Mouse (Mus musculus): ENCODE results near the gene Rora. TPM values are rescaled to one million over a fixed set of nuclear protein-coding genes. Genes with fewer than 3 reads are reported as not detected.

The Rora gene
- polyA plus RNA-seq, 1 experiment from 2014 or later: 2.7 TPM

DNA sequence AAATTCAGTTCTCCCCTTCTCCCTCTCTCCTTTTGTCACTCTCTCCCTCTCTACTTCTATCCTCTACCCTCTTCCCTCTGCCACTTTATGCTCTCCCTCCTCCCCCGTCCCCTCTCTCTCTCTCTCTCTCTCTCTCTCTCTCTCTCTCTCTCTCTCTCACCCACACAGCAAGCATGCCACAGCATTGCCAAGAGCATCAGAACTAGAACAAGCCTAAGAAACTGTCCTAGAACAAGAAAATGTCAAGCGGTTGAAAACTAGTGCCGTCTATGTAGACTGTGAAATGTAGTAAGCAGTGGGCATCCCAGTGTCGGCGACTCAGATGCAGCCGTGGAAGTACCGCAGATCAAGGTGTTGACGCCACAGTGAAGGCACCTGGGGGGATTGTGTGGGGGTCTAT, 596.7 kb downstream of the Rora start:
- no peaks in the 10 kb centered on the region for H3K27me3 ChIP-seq
- no peak overlapping the region for H3K4me2 ChIP-seq
- no peaks in the 10 kb centered on the region for H3K4me1 ChIP-seq (replicated peaks)
- H3K9ac ChIP-seq: no peak overlapping the region
- H3K9me3 ChIP-seq (replicated peaks): no peaks in the 10 kb centered on the region
- WGBS (ENCODE audit: insufficient replicate concordance): 73% methylated on average over 8 of the region's 8 CpGs
- ATAC-seq (ENCODE audit: low read depth) (no peak), DNase-seq (no peak)
- H3K27ac ChIP-seq: no peak overlapping the region
- no peak overlapping the region for H3K4me3 ChIP-seq (replicated peaks)
- H3K36me3 ChIP-seq: no peaks in the 10 kb centered on the region

DNA sequence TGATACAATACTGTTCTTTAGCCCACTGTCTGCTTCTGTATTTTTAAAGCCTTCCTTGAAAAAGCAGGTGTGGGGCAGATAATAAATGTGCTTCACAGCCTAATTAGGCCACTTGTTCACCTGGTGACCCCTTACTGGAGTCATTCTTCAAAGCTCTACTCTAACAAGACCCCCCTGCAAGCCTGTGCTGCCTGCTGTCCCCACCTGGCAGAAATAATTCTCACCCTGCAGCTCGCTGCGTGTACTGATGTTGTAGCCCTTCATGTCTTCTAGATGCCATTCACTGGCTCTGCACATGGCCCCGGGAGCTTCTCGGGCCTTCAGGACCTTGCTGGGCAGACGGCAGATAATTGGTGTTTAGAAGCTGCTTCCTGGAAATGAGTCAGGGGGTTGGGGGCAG, 604.9 kb downstream of the Rora start:
- DNase-seq (no peak), ATAC-seq (ENCODE audit: low read depth) (no peak)
- H3K36me3 ChIP-seq: no peaks in the 10 kb centered on the region
- H3K4me1 ChIP-seq (replicated peaks): no peaks in the 10 kb centered on the region
- no peak overlapping the region for H3K4me2 ChIP-seq
- no peak overlapping the region for H3K9ac ChIP-seq
- H3K27me3 ChIP-seq: no peaks in the 10 kb centered on the region
- 48% methylated on average over 5 of the region's 5 CpGs for WGBS (ENCODE audit: insufficient replicate concordance)
- H3K27ac ChIP-seq: no peak overlapping the region
- H3K4me3 ChIP-seq (replicated peaks): no peak overlapping the region
- H3K9me3 ChIP-seq (replicated peaks): no peaks in the 10 kb centered on the region

DNA sequence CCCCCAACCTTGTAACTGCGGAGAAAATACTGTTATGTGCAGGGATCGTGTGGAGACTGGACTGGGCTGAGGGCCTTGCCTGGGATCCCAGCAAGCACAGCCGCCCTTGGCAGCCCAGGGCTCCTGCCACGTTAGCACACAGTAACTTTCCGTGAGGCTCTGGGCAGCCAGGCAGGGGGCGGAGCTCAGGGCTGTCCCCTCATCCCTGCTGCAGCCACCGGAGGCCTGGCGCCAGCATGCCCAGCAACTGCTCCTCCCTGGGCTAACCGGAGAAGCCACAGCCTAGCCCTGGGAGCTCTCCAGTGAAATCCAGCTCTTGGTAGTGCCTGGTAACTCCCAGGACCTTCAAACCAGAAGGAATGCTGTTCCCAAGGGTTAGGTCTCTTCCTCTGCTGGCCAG, 605.8 kb downstream of the Rora start:
- no peak overlapping the region for H3K4me2 ChIP-seq
- no peak overlapping the region for H3K4me3 ChIP-seq (replicated peaks)
- ATAC-seq (ENCODE audit: low read depth) (no peak), DNase-seq (no peak)
- H3K27ac ChIP-seq: no peak overlapping the region
- no peaks in the 10 kb centered on the region for H3K27me3 ChIP-seq
- H3K9me3 ChIP-seq (replicated peaks): no peaks in the 10 kb centered on the region
- no peak overlapping the region for H3K9ac ChIP-seq
- 23% methylated on average over 9 of the region's 9 CpGs for WGBS (ENCODE audit: insufficient replicate concordance)
- no peaks in the 10 kb centered on the region for H3K4me1 ChIP-seq (replicated peaks)
- no peaks in the 10 kb centered on the region for H3K36me3 ChIP-seq

DNA sequence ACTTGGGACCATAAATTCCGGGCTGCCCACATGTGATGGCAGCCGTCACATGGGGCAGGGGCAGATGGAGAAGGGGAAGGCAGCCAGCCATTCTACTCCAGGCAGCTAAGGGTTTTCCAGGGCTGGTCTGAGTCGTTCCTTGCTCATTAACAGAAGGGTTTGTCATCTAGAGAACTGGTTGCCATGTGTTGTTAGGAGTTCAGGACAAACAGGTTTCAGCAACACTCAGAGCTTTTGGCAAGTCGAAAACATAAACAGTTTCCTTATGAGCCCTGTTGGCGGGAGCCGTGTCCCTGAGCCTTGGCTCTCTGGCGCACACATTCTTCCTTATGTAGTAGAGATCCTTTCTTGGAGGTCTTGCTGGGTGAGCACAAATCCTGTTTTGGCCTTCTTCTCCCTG, 611.6 kb downstream of the Rora start:
- Histone ChIP-seq H3K36me3 (no peaks in the 10 kb centered on the region), H3K27me3 (no peaks in the 10 kb centered on the region), H3K4me1 (replicated peaks) (no peaks in the 10 kb centered on the region), H3K9me3 (replicated peaks) (no peaks in the 10 kb centered on the region), H3K4me2 (no peak overlapping the region), H3K4me3 (replicated peaks) (no peak overlapping the region), H3K27ac (no peak overlapping the region), H3K9ac (no peak overlapping the region)
- DNase-seq (no peak), ATAC-seq (ENCODE audit: low read depth) (no peak)
- WGBS (ENCODE audit: insufficient replicate concordance): 62% methylated on average over 7 of the region's 7 CpGs

DNA sequence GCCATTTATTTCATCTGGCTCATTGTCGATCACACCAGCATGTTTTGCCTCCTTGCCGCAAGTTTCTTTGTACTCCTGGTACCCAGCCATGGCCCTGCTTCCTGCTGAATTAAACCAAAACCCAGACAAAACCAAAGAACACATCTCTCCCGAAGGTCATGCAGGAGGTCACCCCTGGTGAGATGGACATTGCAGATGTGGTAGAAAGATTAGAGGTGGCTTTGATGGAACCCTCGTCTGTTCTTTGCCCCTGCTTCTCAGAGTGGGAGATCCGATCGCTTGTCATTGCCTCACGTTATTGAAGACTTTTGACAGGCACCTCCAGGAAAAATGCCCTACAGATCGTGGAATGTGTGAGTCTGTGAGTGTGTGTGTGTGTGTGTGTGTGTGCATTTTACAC, 616.8 kb downstream of the Rora start:
- Histone ChIP-seq H3K4me3 (replicated peaks) (no peak overlapping the region), H3K27me3 (no peaks in the 10 kb centered on the region), H3K4me1 (replicated peaks) (no peaks in the 10 kb centered on the region), H3K9me3 (replicated peaks) (no peaks in the 10 kb centered on the region), H3K9ac (no peak overlapping the region), H3K27ac (no peak overlapping the region), H3K4me2 (no peak overlapping the region), H3K36me3 (no peaks in the 10 kb centered on the region)
- whole genome bisulfite sequencing (ENCODE audit: insufficient replicate concordance): 63% methylated on average over 8 of the region's 8 CpGs
- ATAC-seq (ENCODE audit: low read depth): no peak
- DNase-seq: no peak

DNA sequence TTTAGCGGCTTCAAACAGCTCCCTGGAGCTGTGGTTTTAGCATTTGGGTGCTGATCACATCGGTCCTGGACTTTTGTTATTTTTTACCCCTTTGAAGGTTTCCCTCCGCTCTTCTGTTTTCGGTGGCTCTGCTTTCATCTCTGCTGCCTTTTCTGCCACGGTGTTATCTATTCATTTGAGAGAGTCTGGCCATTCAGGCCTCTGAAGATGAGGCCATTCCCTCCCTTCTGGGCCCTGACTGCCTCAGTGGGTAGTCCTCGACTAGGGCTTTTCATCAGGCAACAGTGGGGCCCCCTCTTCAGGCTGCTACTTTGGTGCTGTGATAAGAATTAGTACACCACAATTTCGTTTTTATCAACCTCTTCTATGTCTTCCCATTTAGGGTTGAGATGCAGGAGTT, 617.3 kb downstream of the Rora start:
- Histone ChIP-seq H3K27me3 (no peaks in the 10 kb centered on the region), H3K4me2 (no peak overlapping the region), H3K36me3 (no peaks in the 10 kb centered on the region), H3K4me1 (replicated peaks) (no peaks in the 10 kb centered on the region), H3K9me3 (replicated peaks) (no peaks in the 10 kb centered on the region), H3K9ac (no peak overlapping the region), H3K27ac (no peak overlapping the region), H3K4me3 (replicated peaks) (no peak overlapping the region)
- 32% methylated on average over 7 of the region's 7 CpGs for WGBS (ENCODE audit: insufficient replicate concordance)
- no peak for DNase-seq
- ATAC-seq (ENCODE audit: low read depth): no peak

DNA sequence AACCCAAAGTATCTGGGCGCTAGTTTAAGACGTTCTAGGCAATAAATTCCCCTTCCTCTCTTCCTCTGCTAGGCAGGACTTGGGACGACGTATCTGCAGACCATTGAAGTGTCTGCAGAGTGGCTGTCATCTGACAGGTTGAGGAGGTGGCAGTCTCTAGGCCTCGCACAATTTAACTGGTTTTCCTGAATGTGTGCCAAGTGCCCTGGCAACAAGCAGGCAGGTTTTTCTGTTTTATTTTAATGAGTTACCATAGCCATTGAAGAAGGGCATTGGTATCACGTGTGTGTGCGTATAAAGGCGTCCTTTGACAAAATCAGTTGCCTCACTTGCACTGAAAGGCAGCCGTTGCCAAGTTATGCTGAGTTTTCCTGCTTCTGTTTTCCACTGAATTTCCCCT, 619.3 kb downstream of the Rora start:
- Histone ChIP-seq H3K4me2 (no peak overlapping the region), H3K36me3 (no peaks in the 10 kb centered on the region), H3K27me3 (no peaks in the 10 kb centered on the region), H3K27ac (no peak overlapping the region), H3K4me3 (replicated peaks) (no peak overlapping the region), H3K9me3 (replicated peaks) (no peaks in the 10 kb centered on the region), H3K4me1 (replicated peaks) (no peaks in the 10 kb centered on the region), H3K9ac (no peak overlapping the region)
- ATAC-seq (ENCODE audit: low read depth) (no peak), DNase-seq (no peak)
- WGBS (ENCODE audit: insufficient replicate concordance): 62% methylated on average over 9 of the region's 9 CpGs

DNA sequence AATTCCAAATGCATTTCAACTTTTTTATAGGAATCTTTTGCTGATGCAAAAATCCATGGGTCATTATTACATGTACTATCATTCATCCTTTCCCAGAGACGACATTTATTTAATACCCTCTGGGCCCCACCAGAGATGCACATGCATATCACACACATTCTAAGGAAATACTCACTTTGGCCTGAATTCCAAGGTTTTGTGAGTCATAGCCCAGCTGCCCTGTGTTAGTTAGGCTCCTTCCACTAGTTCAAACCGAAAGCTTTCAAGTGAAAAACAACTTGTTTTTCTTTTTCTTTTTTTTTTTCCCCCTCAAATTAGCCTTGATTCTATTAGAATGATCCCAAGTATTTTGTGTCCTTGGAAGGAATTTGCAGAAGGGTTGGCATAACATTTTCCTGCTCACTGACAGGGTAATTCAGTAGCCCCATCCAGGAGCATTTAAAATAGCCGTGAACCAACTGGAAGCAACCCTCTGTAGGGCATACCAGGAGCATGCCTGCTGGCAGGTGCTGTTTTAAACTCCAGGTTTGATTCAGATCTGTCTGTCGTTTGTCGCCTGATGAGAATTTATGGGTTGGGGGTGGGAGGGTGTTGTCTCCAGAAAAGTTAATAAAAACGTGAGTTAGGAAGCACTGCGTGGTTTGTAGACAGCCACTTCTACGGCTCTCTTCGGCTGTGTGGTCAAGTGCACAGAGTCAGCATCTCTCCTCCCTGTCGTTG, 621.3 kb downstream of the Rora start:
- H3K4me2 ChIP-seq: no peak overlapping the region
- no peak overlapping the region for H3K27ac ChIP-seq
- no peaks in the 10 kb centered on the region for H3K27me3 ChIP-seq
- ATAC-seq (ENCODE audit: low read depth): no peak
- H3K36me3 ChIP-seq: no peaks in the 10 kb centered on the region
- H3K9ac ChIP-seq: no peak overlapping the region
- no peak for DNase-seq
- H3K4me3 ChIP-seq (replicated peaks): no peak overlapping the region
- H3K9me3 ChIP-seq (replicated peaks): no peaks in the 10 kb centered on the region
- WGBS (ENCODE audit: insufficient replicate concordance): 63% methylated on average over 10 of the region's 10 CpGs
- H3K4me1 ChIP-seq (replicated peaks): no peaks in the 10 kb centered on the region

DNA sequence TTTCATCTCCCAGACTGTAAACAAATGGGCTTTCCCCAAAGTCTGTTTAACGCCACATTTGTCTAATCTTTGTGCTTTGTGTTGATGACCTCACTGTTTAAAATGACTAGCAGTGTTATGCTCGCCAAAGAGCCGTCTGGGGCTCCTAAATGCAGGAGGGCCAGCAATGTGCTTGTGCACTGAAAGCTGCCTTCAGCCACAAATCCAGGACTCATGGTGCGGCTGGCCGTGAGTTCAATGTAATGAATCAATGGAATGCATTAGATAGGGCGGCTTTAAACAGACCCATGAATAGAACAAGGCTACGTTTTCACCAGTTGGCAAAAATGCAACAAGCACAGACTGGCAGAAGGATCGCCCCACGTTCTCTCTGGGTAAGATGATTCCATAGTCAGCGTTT, 623.7 kb downstream of the Rora start:
- Histone ChIP-seq H3K4me3 (replicated peaks) (no peak overlapping the region), H3K27ac (no peak overlapping the region), H3K36me3 (no peaks in the 10 kb centered on the region), H3K4me1 (replicated peaks) (no peaks in the 10 kb centered on the region), H3K9ac (no peak overlapping the region), H3K27me3 (no peaks in the 10 kb centered on the region), H3K4me2 (no peak overlapping the region), H3K9me3 (replicated peaks) (no peaks in the 10 kb centered on the region)
- WGBS (ENCODE audit: insufficient replicate concordance): 68% methylated on average over 10 of the region's 10 CpGs
- ATAC-seq (ENCODE audit: low read depth): no peak
- no peak for DNase-seq

DNA sequence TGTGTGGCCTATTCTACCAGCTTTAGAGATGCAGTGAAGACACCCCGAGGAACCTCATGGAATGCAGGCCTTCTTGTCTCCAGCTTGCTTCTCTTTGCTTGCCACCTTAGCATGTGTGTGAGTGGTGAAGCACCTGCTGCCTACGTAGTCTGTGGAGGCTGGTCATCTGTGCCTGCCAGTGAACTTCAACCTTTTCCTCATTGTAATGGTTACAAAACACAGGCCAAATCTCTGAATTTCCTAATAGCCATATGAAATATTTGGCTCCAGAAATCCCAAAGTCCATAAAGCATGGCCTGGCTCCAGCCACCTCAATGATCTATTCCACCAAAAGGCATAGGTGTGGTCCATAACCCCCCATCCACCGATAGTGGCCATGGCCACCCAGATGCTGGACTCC, 631.4 kb downstream of the Rora start:
- WGBS (ENCODE audit: insufficient replicate concordance): 69% methylated on average over 3 of the region's 3 CpGs
- no peaks in the 10 kb centered on the region for H3K9me3 ChIP-seq (replicated peaks)
- H3K4me1 ChIP-seq (replicated peaks): no peaks in the 10 kb centered on the region
- no peaks in the 10 kb centered on the region for H3K36me3 ChIP-seq
- peaks cover 23% of the 10 kb centered on the region for H3K27me3 ChIP-seq
- no peak overlapping the region for H3K4me3 ChIP-seq (replicated peaks)
- DNase-seq: no peak
- no peak for ATAC-seq (ENCODE audit: low read depth)
- no peak overlapping the region for H3K4me2 ChIP-seq
- no peak overlapping the region for H3K9ac ChIP-seq
- H3K27ac ChIP-seq: no peak overlapping the region

DNA sequence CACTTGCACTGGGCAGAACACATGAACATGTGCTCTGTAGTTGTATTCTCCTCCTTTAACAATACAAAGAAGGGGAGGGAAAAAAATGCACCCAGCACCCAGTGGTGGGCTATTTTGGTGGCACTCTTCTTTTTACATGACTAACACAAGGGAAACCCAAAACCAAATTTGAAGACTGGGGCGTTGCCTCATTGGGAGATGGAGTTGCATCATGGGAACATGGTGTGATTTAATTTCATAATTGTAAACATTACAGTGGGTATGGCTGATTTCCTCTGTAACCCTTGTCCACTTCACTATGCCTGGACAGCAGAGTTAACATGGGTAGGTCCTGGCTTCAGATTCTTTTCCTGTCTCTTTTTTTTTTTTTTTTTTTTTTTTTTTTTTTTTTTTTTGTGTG, 634.5 kb downstream of the Rora start:
- DNase-seq: no peak
- Histone ChIP-seq H3K4me1 (replicated peaks) (peaks cover 4% of the 10 kb centered on the region), H3K27ac (no peak overlapping the region), H3K27me3 (peaks cover 53% of the 10 kb centered on the region), H3K36me3 (no peaks in the 10 kb centered on the region), H3K9ac (no peak overlapping the region), H3K4me2 (no peak overlapping the region), H3K4me3 (replicated peaks) (no peak overlapping the region), H3K9me3 (replicated peaks) (no peaks in the 10 kb centered on the region)
- ATAC-seq (ENCODE audit: low read depth): no peak
- WGBS (ENCODE audit: insufficient replicate concordance): 62% methylated on average over 1 of the region's 1 CpGs

DNA sequence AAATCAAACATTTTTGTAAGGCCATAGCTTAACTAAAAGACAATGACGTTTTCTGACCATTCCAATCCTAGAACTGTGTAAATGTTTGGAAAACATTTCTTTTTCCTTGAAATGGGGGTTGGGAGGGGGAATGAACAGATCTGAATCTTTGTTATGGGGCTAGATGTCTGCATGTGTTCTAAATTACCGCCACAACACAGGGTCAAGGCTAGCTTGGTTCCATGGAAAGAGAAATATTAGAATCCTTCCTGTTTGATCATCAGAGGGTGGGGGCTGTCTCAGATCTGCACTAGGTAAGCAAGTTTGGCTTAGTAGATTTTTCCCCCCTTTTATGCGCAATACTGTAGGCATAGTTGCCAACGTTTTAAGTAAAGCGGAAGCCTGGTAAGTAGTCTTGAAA, 635.0 kb downstream of the Rora start:
- Histone ChIP-seq H3K4me1 (replicated peaks) (peaks cover 4% of the 10 kb centered on the region), H3K27me3 (peaks cover 57% of the 10 kb centered on the region), H3K4me3 (replicated peaks) (no peak overlapping the region), H3K27ac (no peak overlapping the region), H3K36me3 (no peaks in the 10 kb centered on the region), H3K4me2 (no peak overlapping the region), H3K9me3 (replicated peaks) (no peaks in the 10 kb centered on the region), H3K9ac (no peak overlapping the region)
- 47% methylated on average over 5 of the region's 5 CpGs for WGBS (ENCODE audit: insufficient replicate concordance)
- DNase-seq (no peak), ATAC-seq (ENCODE audit: low read depth) (no peak)

Data from liver, embryonic 13.5 days (tissue).